Mouse (Mus musculus) stomach, embryonic 14.5 days (tissue): Measurements from ENCODE around the gene Bend3. TPM values are rescaled to one million over a fixed set of nuclear protein-coding genes. Genes with fewer than 3 reads are reported as not detected.

ENCODE experiments used
- ATAC-seq: fragments of 200-750 bp; cut with Nextera tagmentation; 2 replicates; pipeline ENCODE4 v1.8.0; 2017; ENCODE audit warnings: low read depth, moderate TSS enrichment; ENCODE audit not compliant: insufficient number of reproducible peaks, insufficient read depth, low FRiP score
- H3K27ac ChIP-seq: fragments of 300-500 bp; sonication (generic); 2 replicates; pipeline ENCODE4 v1.5.1; 2014; ENCODE audit warnings: mild to moderate bottlenecking, low read length, moderate library complexity, mixed read lengths
- H3K27me3 ChIP-seq: fragments of 300-500 bp; sonication (generic); 2 replicates; pipeline ENCODE4 v1.6.1; 2014; ENCODE audit warnings: low read length, control low read depth, mixed read lengths; ENCODE audit not compliant: control insufficient read depth, insufficient read depth
- H3K36me3 ChIP-seq: fragments of 300-500 bp; sonication (generic); 2 replicates; pipeline ENCODE4 v1.6.1; 2014; ENCODE audit warnings: mild to moderate bottlenecking, control low read depth, low read length, moderate library complexity, mixed read lengths; ENCODE audit not compliant: control insufficient read depth, insufficient read depth
- H3K4me1 ChIP-seq: fragments of 300-500 bp; sonication (generic); 2 replicates; pipeline ENCODE4 v1.6.1; 2014; ENCODE audit warnings: low read length, control low read depth, mixed read lengths; ENCODE audit not compliant: control insufficient read depth, insufficient read depth
- H3K4me2 ChIP-seq: fragments of 300-500 bp; sonication (generic); replicated peaks from 2 replicates; pipeline ENCODE4 v1.6.1; 2014; ENCODE audit warnings: low read depth, low read length, control low read depth
- H3K4me3 ChIP-seq: fragments of 300-500 bp; sonication (generic); 2 replicates; pipeline ENCODE4 v1.5.1; 2014; ENCODE audit warnings: low read depth, low read length, control low read depth
- H3K9ac ChIP-seq: fragments of 300-500 bp; sonication (generic); replicated peaks from 2 replicates; pipeline ENCODE4 v1.6.1; 2014; ENCODE audit warnings: low read depth, mild to moderate bottlenecking, control low read depth, low read length, moderate library complexity, mixed read lengths
- H3K9me3 ChIP-seq: fragments of 300-500 bp; sonication (generic); 2 replicates; pipeline ENCODE4 v1.6.1; 2016; ENCODE audit warnings: low read depth, low read length, control low read depth; ENCODE audit not compliant: control insufficient read depth
- whole genome bisulfite sequencing: fragments of 180-500 bp; shearing (Covaris S2); extraction: QIAGEN DNeasy Blood & Tissue Kit; methylation state at CpG from one replicate; pipeline ENCODE4 v1.1.7; 2014; 5-methylcytosine and 5-hydroxymethylcytosine counted together
- polyA plus RNA-seq: library from polyadenylated mRNA; unstranded; fragments of >200 nt; fragmentation: Nextera tagmentation; extraction: Ambion mirVana; gene quantifications from 2 replicates; pipeline ENCODE4 v1.2.1, GENCODE M21; 2014

Gene Bend3
- polyA plus RNA-seq, 1 experiment from 2014 or later: 5.0 TPM

GRCm38 (mm10) chr10:43485751-43486268 lies 7.2 kb downstream of the Bend3 start:
- no peak overlapping the region for H3K4me2 ChIP-seq
- no peaks in the 10 kb centered on the region for H3K27me3 ChIP-seq
- no peak for ATAC-seq
- H3K9ac ChIP-seq: no peak overlapping the region
- H3K36me3 ChIP-seq: no peaks in the 10 kb centered on the region
- H3K4me1 ChIP-seq: peaks cover 19% of the 10 kb centered on the region; the same call in 1 of the 2 replicates
- no peak overlapping the region for H3K4me3 ChIP-seq
- WGBS: 83% methylated on average over 6 of the region's 6 CpGs
- no peak overlapping the region for H3K27ac ChIP-seq
- H3K9me3 ChIP-seq: no peaks in the 10 kb centered on the region

- Histone ChIP-seq H3K27ac (no peak overlapping the region), H3K9me3 (no peaks in the 10 kb centered on the region), H3K4me3 (no peak overlapping the region), H3K4me2 (no peak overlapping the region), H3K9ac (no peak overlapping the region), H3K4me1 (peaks cover 19% of the 10 kb centered on the region; the same call in 1 of the 2 replicates), H3K27me3 (no peaks in the 10 kb centered on the region), H3K36me3 (no peaks in the 10 kb centered on the region)
- ATAC-seq: no peak
- WGBS: 84% methylated on average over 3 of the region's 3 CpGs
Observed at GRCm38 (mm10) chr10:43487441-43488010, 8.9 kb downstream of the Bend3 start.

- Histone ChIP-seq H3K27me3 (no peaks in the 10 kb centered on the region), H3K9me3 (no peaks in the 10 kb centered on the region), H3K4me1 (peaks cover 12% of the 10 kb centered on the region; the same call in 1 of the 2 replicates), H3K4me3 (no peak overlapping the region), H3K9ac (no peak overlapping the region), H3K4me2 (no peak overlapping the region), H3K36me3 (no peaks in the 10 kb centered on the region), H3K27ac (no peak overlapping the region)
- ATAC-seq: no peak
- WGBS: 69% methylated on average over 4 of the region's 4 CpGs
Observed at GRCm38 (mm10) chr10:43488258-43488657, 9.6 kb downstream of the Bend3 start.

GRCm38 (mm10) chr10:43489139-43489538 lies 10.5 kb downstream of the Bend3 start:
- Histone ChIP-seq H3K27me3 (no peaks in the 10 kb centered on the region), H3K4me2 (no peak overlapping the region), H3K4me1 (peaks cover 8% of the 10 kb centered on the region; the same call in 1 of the 2 replicates), H3K9me3 (no peaks in the 10 kb centered on the region), H3K4me3 (no peak overlapping the region), H3K27ac (no peak overlapping the region), H3K9ac (no peak overlapping the region), H3K36me3 (no peaks in the 10 kb centered on the region)
- 79% methylated on average over 7 of the region's 7 CpGs for whole genome bisulfite sequencing
- no peak for ATAC-seq

GRCm38 (mm10) chr10:43489550-43489949 lies 10.9 kb downstream of the Bend3 start:
- Histone ChIP-seq H3K4me3 (no peak overlapping the region), H3K4me1 (peaks cover 8% of the 10 kb centered on the region; the same call in 1 of the 2 replicates)
- 38% methylated on average over 6 of the region's 6 CpGs for WGBS

GRCm38 (mm10) chr10:43490034-43490433 lies 11.4 kb downstream of the Bend3 start:
- Histone ChIP-seq H3K36me3 (peaks cover 2% of the 10 kb centered on the region; the same call in 1 of the 2 replicates), H3K4me1 (peaks cover 8% of the 10 kb centered on the region; the same call in 1 of the 2 replicates), H3K27me3 (no peaks in the 10 kb centered on the region), H3K9ac (no peak overlapping the region), H3K4me3 (no peak overlapping the region), H3K9me3 (no peaks in the 10 kb centered on the region), H3K27ac (no peak overlapping the region), H3K4me2 (no peak overlapping the region)
- ATAC-seq: no peak
- 62% methylated on average over 8 of the region's 8 CpGs for WGBS

More at GRCm38 (mm10) chr10:43489550-43489949, 10.9 kb downstream of the Bend3 start:
- no peak overlapping the region for H3K9ac ChIP-seq
- no peaks in the 10 kb centered on the region; the same call in 1 of the 2 replicates for H3K36me3 ChIP-seq
- ATAC-seq: no peak
- H3K9me3 ChIP-seq: no peaks in the 10 kb centered on the region
- no peak overlapping the region for H3K4me2 ChIP-seq
- H3K27me3 ChIP-seq: no peaks in the 10 kb centered on the region
- no peak overlapping the region for H3K27ac ChIP-seq

- peaks cover 8% of the 10 kb centered on the region; the same call in 1 of the 2 replicates for H3K4me1 ChIP-seq
- no peak overlapping the region for H3K27ac ChIP-seq
- H3K4me3 ChIP-seq: no peak overlapping the region
Observed at GRCm38 (mm10) chr10:43490846-43491245, 12.2 kb downstream of the Bend3 start.

GRCm38 (mm10) chr10:43502599-43502998 lies 24.0 kb downstream of the Bend3 start:
- H3K36me3 ChIP-seq: peaks cover 20% of the 10 kb centered on the region; the same call in 1 of the 2 replicates
- no peak overlapping the region for H3K27ac ChIP-seq
- no peak for ATAC-seq

More at GRCm38 (mm10) chr10:43490846-43491245, 12.2 kb downstream of the Bend3 start:
- Histone ChIP-seq H3K9ac (no peak overlapping the region), H3K27me3 (no peaks in the 10 kb centered on the region), H3K9me3 (no peaks in the 10 kb centered on the region), H3K36me3 (peaks cover 7% of the 10 kb centered on the region; the same call in 1 of the 2 replicates), H3K4me2 (no peak overlapping the region)
- WGBS: 81% methylated on average over 5 of the region's 5 CpGs
- no peak for ATAC-seq

More at GRCm38 (mm10) chr10:43502599-43502998, 24.0 kb downstream of the Bend3 start:
- Histone ChIP-seq H3K4me1 (no peaks in the 10 kb centered on the region), H3K4me2 (no peak overlapping the region), H3K4me3 (no peak overlapping the region), H3K9ac (no peak overlapping the region), H3K27me3 (no peaks in the 10 kb centered on the region), H3K9me3 (no peaks in the 10 kb centered on the region)
- 94% methylated on average over 4 of the region's 4 CpGs for WGBS
